Mouse (Mus musculus): ENCODE data around the gene Ipo8.

Gene Ipo8

DNA sequence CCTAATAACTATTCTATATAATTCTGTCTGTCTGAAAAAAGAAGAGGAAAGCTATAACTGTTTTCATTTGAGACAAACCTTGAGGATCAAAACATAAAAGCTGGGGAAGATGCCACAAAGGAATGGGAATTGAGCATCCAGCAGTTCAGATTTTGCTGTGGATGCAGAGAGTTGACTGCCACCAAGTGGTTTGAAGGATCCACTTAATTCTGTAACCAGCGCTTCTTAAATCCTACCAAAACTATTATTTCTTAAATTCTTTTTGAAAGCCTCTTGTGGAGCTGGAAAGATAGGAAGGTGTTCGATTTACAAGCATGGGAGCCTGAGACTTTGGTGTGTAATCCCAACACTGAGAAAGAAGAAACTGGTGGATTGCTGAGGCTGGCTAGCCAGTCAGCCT lies 79.9 kb downstream of the Ipo8 start:
- no peak for DNase-seq

DNA sequence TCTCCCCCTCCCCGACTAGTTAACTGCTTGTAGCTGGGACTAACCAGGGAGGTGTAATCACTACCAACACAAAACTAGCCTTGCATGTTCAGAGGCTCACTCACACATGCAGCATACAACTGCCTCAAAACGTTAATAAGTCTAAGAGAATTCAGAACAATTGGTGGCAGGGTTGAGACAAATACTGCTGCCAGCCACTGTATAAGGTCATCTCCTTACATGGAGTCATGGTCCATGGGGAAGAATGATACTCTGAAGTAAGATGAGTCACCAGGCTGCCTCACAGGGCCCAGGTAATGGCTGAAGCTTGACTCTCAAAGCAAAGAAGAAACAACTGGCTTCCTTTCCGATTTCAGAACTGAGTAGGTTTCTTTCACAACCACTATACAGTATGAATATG lies 81.1 kb downstream of the Ipo8 start:
- DNase-seq, result no peak

- DNase-seq, result no peak
Measured at GRCm38 (mm10) chr6:148740521-148741226, 90.6 kb downstream of the Ipo8 start.

DNA sequence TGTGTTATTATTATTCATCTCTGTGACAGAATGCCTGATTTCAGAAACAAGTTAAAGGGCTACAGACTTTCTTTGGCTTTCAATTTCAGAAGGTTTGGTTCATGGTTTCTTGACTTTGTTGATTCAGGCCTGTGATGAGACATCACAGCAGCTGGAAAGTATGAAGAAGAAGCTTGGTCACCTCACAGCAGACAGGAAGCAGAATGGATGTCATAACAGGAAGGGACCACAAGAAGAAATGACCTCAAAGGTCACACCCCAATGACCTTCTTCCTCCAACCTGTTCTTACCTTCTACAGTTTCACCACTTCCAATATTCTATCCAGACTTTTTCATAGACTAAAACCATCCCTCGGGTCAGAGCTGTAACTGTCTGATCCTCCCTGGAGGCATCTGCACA lies 94.9 kb downstream of the Ipo8 start:
- DNase-seq, result no peak

DNA sequence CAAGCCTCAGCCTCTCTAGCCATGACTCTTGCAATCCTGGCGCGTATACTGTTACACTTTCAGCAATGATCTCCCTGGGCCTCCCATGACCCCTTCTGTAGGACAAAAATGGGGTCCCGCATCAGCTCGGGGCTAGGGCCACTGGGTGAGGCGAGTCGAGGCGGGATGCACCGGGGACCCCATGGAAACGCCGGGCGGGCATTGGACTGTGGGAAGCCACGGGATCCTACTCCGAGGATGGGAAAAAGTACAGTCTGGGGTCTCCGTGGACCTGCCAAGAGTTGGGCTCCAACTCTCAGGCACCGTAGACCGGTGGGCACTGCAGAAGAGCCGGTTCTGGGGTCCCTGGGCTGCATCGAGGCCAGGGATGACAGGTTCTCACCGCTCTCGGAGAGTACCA lies 97.3 kb downstream of the Ipo8 start:
- DNase-seq, result no peak

- no peak for DNase-seq
Measured at GRCm38 (mm10) chr6:148732920-148733319, 98.3 kb downstream of the Ipo8 start.

- no peak for DNase-seq
Measured at GRCm38 (mm10) chr6:148728571-148728970, 102.7 kb downstream of the Ipo8 start.

GRCm38 (mm10) chr6:148727871-148728524 lies 103.3 kb downstream of the Ipo8 start:
- DNase-seq, result no peak

GRCm38 (mm10) chr6:148724453-148724852 lies 106.8 kb downstream of the Ipo8 start:
- no peak for DNase-seq

All from cerebellum, adult 9-10 months (tissue).